Mouse (Mus musculus) heart, embryonic 13.5 days (tissue): ENCODE measurements around the gene Arhgap25. TPM values are rescaled to one million over a fixed set of nuclear protein-coding genes. Genes with fewer than 3 reads are reported as not detected.
"Not testable (repeated sequence)": the region's sequence is repeated elsewhere in the genome, so short reads cannot be mapped to it uniquely, and the experiment has no call there.

Experiments used
- ATAC-seq: fragments of 200-750 bp; cut with Nextera tagmentation; 2 replicates; pipeline ENCODE4 v1.8.0; 2017; ENCODE audit warnings: moderate TSS enrichment; ENCODE audit not compliant: insufficient number of reproducible peaks, low FRiP score, low TSS enrichment; ENCODE audit errors: extremely low read depth
- H3K27ac ChIP-seq: fragments of 300-500 bp; sonication (generic); replicated peaks from 2 replicates; pipeline ENCODE4 v1.5.1; 2015; ENCODE audit warnings: moderate library complexity, mild to moderate bottlenecking, inconsistent platforms
- H3K27me3 ChIP-seq: fragments of 300-500 bp; sonication (generic); replicated peaks from 2 replicates; pipeline ENCODE4 v1.6.1; 2015; ENCODE audit warnings: mild to moderate bottlenecking, inconsistent platforms
- H3K36me3 ChIP-seq: fragments of 300-500 bp; sonication (generic); 2 replicates; pipeline ENCODE4 v1.6.1; 2015; ENCODE audit warnings: mild to moderate bottlenecking, inconsistent platforms
- H3K4me1 ChIP-seq: fragments of 300-500 bp; sonication (generic); 2 replicates; pipeline ENCODE4 v1.6.1; 2015; ENCODE audit warnings: inconsistent platforms
- H3K4me2 ChIP-seq: fragments of 300-500 bp; sonication (generic); 2 replicates; pipeline ENCODE4 v1.6.1; 2015; ENCODE audit warnings: inconsistent platforms, mild to moderate bottlenecking, moderate library complexity
- H3K4me3 ChIP-seq: fragments of 300-500 bp; sonication (generic); 2 replicates; pipeline ENCODE4 v1.5.1; 2015; ENCODE audit warnings: moderate library complexity, mild to moderate bottlenecking, inconsistent platforms
- H3K9ac ChIP-seq: fragments of 300-500 bp; sonication (generic); 2 replicates; pipeline ENCODE4 v1.6.1; 2015; ENCODE audit warnings: inconsistent platforms, mild to moderate bottlenecking, moderate library complexity
- H3K9me3 ChIP-seq: fragments of 300-500 bp; sonication (generic); 2 replicates; pipeline ENCODE4 v1.6.1; 2016; ENCODE audit warnings: inconsistent platforms
- WGBS: fragments of 180-500 bp; shearing (Covaris S2); methylation state at CpG from one replicate; pipeline ENCODE4 v1.1.7; 2015; ENCODE audit warnings: mixed read lengths; 5-methylcytosine and 5-hydroxymethylcytosine counted together
- polyA plus RNA-seq: library from polyadenylated mRNA; unstranded; fragments of >200 nt; fragmentation: Nextera tagmentation; extraction: Ambion mirVana; gene quantifications from 2 replicates; pipeline ENCODE4 v1.2.1, GENCODE M21; 2015

Arhgap25 gene
- polyA plus RNA-seq, result 3.5 and 3.6 TPM in 2 replicates

DNA sequence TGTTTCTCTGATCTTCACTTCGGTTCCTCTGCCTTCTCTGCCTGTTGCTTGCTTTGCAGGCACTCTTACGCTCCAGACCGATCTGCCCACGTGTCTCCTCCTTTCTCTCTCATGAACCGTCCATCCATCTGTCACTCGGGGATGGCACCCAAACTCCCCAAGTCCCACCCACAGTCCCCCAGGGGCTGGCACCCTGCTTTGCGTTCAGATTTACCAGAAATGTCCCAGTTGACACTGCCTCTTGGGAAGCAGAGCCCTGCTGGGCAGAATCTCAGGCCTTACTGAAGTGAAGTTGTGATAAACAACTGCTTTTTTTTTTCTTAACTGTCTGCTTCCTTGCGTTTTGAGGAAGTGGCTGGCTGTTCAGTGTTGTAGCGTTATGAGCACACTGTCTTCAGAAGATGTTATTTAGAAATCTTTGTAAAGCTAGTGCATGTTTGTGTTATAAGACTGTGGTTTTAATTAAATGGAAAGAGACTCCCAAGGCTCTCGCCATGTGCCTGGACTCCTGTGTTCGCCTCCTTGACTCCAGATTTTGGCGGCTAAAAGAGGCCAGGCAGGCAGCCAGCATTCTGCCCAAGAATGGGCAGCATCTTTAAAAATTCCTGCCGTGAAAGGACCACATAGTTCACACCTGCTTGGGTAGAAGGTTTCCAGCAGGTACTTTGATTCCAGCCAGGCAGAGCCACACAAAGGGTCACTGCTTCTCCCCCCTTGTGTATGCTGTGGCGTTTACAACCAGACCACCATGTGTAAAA is at the start of gene Arhgap25:
Gene Arhgap25, minus strand, starts transcription at position 307 of the 758 bp plus-strand sequence.
- H3K4me3 ChIP-seq, result no peak within 1 kb of the TSS
- H3K36me3 ChIP-seq, result no peaks in the 10 kb centered on the region
- peaks cover 33% of the 10 kb centered on the region for H3K27me3 ChIP-seq
- H3K27ac ChIP-seq, result no peak within 1 kb of the TSS
- H3K9ac ChIP-seq, result no peak within 1 kb of the TSS
- H3K4me1 ChIP-seq, result peaks cover 10% of the 10 kb centered on the region; the same call in 1 of the 2 replicates
- no peak for ATAC-seq
- 52% methylated on average over 14 of the region's 14 CpGs for WGBS
- H3K4me2 ChIP-seq, result no peak within 1 kb of the TSS
- H3K9me3 ChIP-seq, result no peaks in the 10 kb centered on the region

DNA sequence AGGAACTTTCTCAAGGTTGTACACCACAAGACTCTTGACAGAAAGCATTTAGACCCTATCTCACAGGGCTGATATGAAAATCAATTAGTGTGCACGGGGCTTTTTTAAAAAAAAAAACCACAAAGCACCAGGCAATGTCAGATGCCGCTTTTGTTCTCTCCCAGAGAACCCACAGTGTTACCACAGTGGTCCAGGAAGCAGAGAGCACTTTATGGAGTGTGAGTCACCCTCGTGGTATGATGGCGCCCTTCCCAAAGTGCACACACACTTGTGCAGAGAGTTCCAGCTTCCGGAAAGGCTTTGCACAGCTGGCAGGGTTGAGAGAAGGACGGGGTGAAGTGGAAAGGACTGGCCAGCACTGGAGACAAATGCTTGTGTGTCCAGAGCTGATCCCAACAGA is 49.4 kb upstream of the Arhgap25 start:
- Histone ChIP-seq H3K4me3 (peak overlapping the region; percentile 5; the same call in 1 of the 2 replicates), H3K9me3 (no peaks in the 10 kb centered on the region), H3K27ac (peak overlapping the region; percentile 84), H3K4me1 (peaks cover 31% of the 10 kb centered on the region), H3K9ac (no peak overlapping the region), H3K36me3 (no peaks in the 10 kb centered on the region), H3K27me3 (peaks cover 50% of the 10 kb centered on the region), H3K4me2 (peak overlapping the region; percentile 53)
- WGBS, result 16% methylated on average over 6 of the region's 6 CpGs
- no peak for ATAC-seq

DNA sequence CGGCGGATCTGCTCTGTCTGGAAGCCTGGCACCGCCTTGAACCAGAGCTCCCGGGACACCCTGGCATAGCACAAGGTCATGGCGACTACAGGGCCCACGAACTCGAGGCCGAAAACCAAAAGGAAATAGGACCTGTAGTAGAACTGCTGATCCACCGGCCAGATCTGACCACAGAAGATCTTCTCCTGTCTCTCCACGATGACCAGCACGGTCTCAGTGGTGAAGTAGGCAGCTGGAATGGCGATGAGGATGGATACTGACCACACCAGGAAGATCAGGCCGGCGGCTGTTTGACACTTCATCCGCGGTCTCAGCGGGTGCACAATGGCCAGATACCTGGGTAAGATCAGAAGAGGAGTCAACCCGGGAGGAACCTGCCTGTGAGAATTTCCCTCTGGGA is 48.5 kb upstream of the Arhgap25 start:
- 71% methylated on average over 18 of the region's 18 CpGs for WGBS

DNA sequence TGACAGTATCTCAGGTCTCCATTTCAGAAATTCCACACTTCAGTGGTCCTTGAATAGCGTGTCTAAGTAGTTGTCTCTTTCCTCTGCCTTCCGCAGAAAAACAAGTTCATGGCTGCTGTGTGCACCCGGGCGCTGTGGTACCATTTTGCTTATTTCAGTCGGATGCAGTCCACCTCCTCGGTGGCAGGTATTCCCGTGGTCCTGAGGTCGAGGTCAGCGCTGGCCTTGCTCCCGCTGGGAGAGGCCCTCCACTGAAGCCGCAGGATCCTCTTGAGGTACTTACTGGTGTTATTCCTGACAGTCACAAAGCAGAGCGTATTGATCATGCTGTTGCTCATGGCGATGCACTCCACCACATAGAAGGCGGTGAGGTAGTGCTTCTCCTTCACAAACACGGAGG is 48.0 kb upstream of the Arhgap25 start:
- 80% methylated on average over 15 of the region's 15 CpGs for WGBS
- no peaks in the 10 kb centered on the region for H3K9me3 ChIP-seq
- no peak for ATAC-seq
- H3K4me2 ChIP-seq, result no peak overlapping the region
- no peak overlapping the region for H3K9ac ChIP-seq
- H3K27ac ChIP-seq, result no peak overlapping the region
- peaks cover 36% of the 10 kb centered on the region for H3K27me3 ChIP-seq
- H3K4me3 ChIP-seq, result no peak overlapping the region
- H3K36me3 ChIP-seq, result no peaks in the 10 kb centered on the region
- H3K4me1 ChIP-seq, result peaks cover 39% of the 10 kb centered on the region

More for the DNA sequence above, 48.5 kb upstream of the Arhgap25 start:
- Histone ChIP-seq H3K9me3 (no peaks in the 10 kb centered on the region), H3K4me3 (no peak overlapping the region), H3K36me3 (no peaks in the 10 kb centered on the region), H3K27me3 (peaks cover 41% of the 10 kb centered on the region), H3K27ac (no peak overlapping the region), H3K4me2 (peak overlapping the region; percentile 53), H3K4me1 (peaks cover 35% of the 10 kb centered on the region), H3K9ac (no peak overlapping the region)
- ATAC-seq, result no peak

DNA sequence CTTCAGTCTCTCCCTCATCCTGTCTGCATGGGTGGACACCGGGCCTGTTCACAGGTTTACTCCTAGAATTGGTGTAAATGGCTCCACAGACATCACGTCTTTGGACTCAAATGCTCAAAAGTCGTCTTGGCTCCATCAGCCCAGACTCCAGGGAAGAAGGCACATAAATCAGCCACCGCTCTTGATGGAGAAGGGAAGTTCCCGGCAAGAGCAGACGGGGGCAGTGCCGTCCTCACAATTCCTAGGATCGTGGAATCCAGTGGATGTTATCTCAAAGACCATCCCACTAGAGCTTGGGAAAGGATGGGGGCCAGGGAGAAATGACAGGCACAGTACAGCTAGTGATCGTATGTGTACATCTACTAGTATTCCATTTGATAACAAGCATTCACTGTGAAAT is 45.2 kb upstream of the Arhgap25 start:
- Histone ChIP-seq H3K36me3 (no peaks in the 10 kb centered on the region), H3K4me2 (no peak overlapping the region), H3K9ac (no peak overlapping the region), H3K9me3 (no peaks in the 10 kb centered on the region), H3K27ac (no peak overlapping the region), H3K4me3 (no peak overlapping the region), H3K4me1 (peaks cover 27% of the 10 kb centered on the region), H3K27me3 (0 out of 2 replicates have a peak, but pooled peaks cover 15% of the 10 kb centered on the region)
- WGBS, result 31% methylated on average over 9 of the region's 9 CpGs
- no peak for ATAC-seq

DNA sequence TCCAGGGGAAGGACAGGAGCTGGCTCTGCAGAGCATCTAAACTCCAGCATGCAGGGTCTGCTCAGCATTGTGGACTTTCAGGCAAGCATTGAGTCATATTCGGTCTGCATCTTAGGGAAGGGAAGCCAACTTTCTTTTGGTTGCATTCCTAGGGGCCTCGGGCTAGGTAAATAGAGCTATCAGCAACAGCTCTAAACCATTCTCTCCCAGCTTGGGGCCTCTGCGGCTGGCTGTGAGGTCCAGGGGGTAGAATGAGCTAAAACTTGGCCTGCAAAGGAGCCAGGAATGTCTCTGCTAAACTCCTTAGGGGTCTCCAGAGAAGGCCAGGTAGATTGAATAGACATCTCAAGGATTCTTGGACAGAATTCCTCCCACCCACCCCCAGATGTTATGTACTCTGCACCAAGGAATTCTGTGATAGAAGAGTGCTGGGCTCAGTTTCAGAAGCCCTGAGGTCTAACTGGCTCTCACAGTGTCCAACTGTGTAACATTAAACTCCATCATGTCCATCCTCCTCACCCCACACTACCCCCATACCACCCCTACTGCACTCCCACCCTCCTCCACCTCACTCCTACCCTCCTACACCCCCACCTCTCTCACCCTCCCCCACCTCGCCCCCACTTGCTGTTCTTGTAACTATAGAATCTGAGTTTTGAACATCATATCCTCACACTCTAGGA is 43.7 kb upstream of the Arhgap25 start:
- Histone ChIP-seq H3K4me1 (peaks cover 13% of the 10 kb centered on the region), H3K27me3 (0 out of 2 replicates have a peak, but pooled peaks cover 15% of the 10 kb centered on the region), H3K9ac (no peak overlapping the region), H3K4me2 (no peak overlapping the region), H3K36me3 (no peaks in the 10 kb centered on the region), H3K27ac (0 out of 2 replicates have a peak overlapping the region, but pooled peaks have one; percentile 20), H3K4me3 (no peak overlapping the region), H3K9me3 (no peaks in the 10 kb centered on the region)
- no peak for ATAC-seq
- 27% methylated on average over 4 of the region's 4 CpGs for WGBS

DNA sequence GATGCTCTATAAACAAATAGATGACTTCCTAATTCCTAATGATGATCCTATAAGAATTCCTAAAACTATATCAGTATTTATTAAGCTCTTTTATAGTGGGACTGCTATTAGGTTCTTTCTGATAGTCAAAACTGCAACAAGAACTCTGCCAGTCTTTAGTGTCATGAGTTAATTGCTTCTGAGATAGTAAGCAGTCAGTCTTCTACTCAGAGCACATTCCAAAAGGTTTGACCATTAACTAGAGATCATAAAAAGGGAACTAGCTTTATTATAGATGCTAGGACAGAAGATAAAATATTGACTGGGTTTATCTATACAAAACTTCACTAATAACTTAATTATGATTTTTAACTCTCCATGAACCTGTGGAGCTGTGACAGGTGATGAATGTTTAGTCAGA is 38.8 kb upstream of the Arhgap25 start:
- H3K36me3 ChIP-seq, H3K27ac ChIP-seq, H3K4me3 ChIP-seq, H3K4me2 ChIP-seq, H3K9me3 ChIP-seq, H3K9ac ChIP-seq, H3K4me1 ChIP-seq, H3K27me3 ChIP-seq, ATAC-seq: not testable (repeated sequence)

DNA sequence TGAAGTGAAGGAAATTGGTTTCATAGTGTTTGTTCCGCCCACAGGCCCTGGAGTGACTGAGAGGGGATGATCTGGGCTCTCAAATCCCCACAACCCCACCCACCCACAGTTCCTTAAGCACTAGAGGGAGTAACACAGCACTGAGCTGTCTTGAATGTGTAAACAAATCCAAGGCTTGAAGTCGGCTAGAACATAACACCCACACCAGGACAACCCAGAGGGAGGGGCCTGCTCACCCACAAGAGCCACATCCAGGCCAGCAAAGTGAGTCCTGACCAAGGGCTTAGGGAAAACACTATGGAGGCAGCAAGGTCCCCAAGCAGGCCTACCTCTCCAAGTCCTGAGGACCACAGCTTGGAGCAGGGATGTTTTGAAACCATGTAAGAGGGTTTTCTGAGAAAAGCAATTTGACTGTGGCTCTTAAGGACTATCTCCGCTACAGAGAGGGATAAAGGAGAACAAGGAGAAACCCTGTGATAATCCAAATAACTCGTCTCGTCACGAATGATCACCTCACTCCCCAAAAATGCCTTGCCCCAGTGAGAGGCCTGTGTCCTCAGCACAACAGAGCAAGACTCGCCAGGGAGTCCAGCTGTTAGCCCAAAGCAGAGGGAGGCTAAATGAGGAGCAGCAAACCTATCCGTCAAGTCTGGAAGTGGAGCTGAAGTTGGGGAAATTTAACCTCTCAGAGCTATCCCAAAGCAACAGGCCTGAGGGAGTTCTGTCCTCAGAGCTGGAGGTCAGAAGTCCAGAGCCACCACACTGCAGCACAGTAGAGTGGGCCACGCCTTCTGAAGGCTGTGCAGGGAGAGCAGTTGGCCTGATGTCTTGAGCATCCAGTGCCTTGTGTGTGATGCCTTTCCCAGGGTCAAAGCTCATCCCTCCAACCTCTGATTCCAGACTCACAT is 34.9 kb upstream of the Arhgap25 start:
- H3K4me1 ChIP-seq, result 0 out of 2 replicates have a peak, but pooled peaks cover 2% of the 10 kb centered on the region
- H3K4me2 ChIP-seq, result no peak overlapping the region
- peaks cover 10% of the 10 kb centered on the region; the same call in 1 of the 2 replicates for H3K27me3 ChIP-seq
- H3K9me3 ChIP-seq, result no peaks in the 10 kb centered on the region
- no peak overlapping the region for H3K9ac ChIP-seq
- H3K36me3 ChIP-seq, result no peaks in the 10 kb centered on the region
- no peak overlapping the region for H3K27ac ChIP-seq
- WGBS, result 55% methylated on average over 9 of the region's 9 CpGs
- no peak overlapping the region for H3K4me3 ChIP-seq
- ATAC-seq, result no peak

DNA sequence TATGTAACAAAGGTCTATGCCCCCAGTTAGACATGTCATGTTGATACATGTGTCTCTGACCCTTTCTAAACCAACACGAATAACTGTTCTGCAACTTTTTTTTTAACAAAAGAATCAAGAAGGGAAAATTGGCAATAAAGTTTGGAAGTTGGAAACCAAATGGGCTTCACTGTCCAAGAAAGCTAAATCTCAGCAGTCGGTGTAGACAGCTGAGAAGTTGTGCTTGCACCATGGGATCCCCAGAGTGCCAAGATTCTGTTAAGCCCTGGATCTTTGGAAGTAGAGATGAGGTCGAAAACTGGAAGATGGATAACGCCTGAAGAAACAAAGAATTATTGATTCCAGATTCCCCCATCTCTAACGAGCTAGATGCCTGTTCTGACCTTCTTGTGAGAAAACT is 32.1 kb upstream of the Arhgap25 start:
- Histone ChIP-seq H3K27me3 (peaks cover 10% of the 10 kb centered on the region; the same call in 1 of the 2 replicates), H3K4me1 (0 out of 2 replicates have a peak, but pooled peaks cover 2% of the 10 kb centered on the region), H3K36me3 (no peaks in the 10 kb centered on the region), H3K9ac (no peak overlapping the region), H3K4me2 (no peak overlapping the region), H3K4me3 (no peak overlapping the region), H3K9me3 (no peaks in the 10 kb centered on the region), H3K27ac (no peak overlapping the region)
- WGBS, result 69% methylated on average over 5 of the region's 5 CpGs
- ATAC-seq, result no peak

DNA sequence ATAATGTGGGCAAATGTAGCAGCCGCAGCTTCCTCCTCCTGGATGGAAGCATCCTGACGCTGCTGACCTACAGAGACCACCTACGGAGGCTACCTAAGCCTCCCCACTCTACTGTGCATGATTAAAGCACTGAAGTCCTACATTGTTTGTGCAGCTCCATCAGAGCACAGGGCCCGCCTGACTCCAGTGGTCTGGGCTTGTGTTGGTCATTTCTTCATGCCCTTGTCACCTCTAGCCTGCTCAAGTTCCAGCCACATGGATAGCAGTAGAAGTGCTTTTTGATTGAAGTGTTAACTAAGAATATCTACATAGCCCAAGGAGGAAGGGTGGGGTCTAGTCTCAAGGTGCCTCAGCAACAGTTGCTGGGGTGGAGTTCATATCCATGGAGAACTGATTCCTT is 31.3 kb upstream of the Arhgap25 start:
- Histone ChIP-seq H3K9ac (no peak overlapping the region), H3K36me3 (no peaks in the 10 kb centered on the region), H3K4me2 (no peak overlapping the region), H3K27ac (no peak overlapping the region), H3K4me3 (no peak overlapping the region), H3K27me3 (peaks cover 5% of the 10 kb centered on the region; the same call in 1 of the 2 replicates), H3K4me1 (0 out of 2 replicates have a peak, but pooled peaks cover 2% of the 10 kb centered on the region), H3K9me3 (no peaks in the 10 kb centered on the region)
- 85% methylated on average over 4 of the region's 4 CpGs for WGBS
- no peak for ATAC-seq

DNA sequence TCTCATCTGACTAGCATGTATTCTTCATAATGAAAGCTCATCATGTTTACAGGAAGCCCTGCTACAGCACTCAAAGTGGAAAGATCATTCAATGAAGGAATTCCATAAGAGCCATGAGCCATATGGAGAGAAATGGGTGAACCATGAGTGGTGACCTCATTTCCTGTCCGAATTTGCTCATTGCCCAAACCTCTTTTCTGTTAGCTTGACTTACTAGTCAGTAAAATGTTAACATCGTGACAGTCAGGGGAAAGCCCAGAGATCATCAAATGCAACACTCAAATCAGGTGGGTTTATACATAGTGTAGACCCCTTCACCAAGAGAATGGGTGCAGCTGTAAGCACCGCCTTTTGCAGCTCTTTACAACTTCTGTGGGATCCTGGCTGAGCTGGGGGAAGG is 20.7 kb upstream of the Arhgap25 start:
- Histone ChIP-seq H3K4me3 (no peak overlapping the region), H3K36me3 (no peaks in the 10 kb centered on the region), H3K27ac (no peak overlapping the region), H3K9ac (no peak overlapping the region), H3K27me3 (no peaks in the 10 kb centered on the region), H3K9me3 (no peaks in the 10 kb centered on the region), H3K4me1 (no peaks in the 10 kb centered on the region), H3K4me2 (no peak overlapping the region)
- no peak for ATAC-seq
- 64% methylated on average over 3 of the region's 3 CpGs for WGBS
